Mouse (Mus musculus) stomach, postnatal 0 days (tissue): ENCODE measurements around the gene Ms4a6b. TPM values are rescaled to one million over a fixed set of nuclear protein-coding genes. Genes with fewer than 3 reads are reported as not detected.
"Not testable (repeated sequence)": the region's sequence is repeated elsewhere in the genome, so short reads cannot be mapped to it uniquely, and the experiment has no call there.

Experiments used
- ATAC-seq: fragments of 200-750 bp; cut with Nextera tagmentation; 2 replicates; pipeline ENCODE4 v1.8.0; 2017; ENCODE audit not compliant: low FRiP score, low TSS enrichment
- DNase-seq: peaks from one replicate; pipeline ENCODE4 v3.0.0-alpha.2; 2016; ENCODE audit warnings: low spot score
- H3K27ac ChIP-seq: fragments of 300-500 bp; sonication (generic); replicated peaks from 2 replicates; pipeline ENCODE4 v1.5.1; 2014; ENCODE audit warnings: mild to moderate bottlenecking, control low read depth
- H3K27me3 ChIP-seq: fragments of 300-500 bp; sonication (generic); 2 replicates; pipeline ENCODE4 v1.6.1; 2014; ENCODE audit warnings: low read length; ENCODE audit not compliant: control insufficient read depth, insufficient read depth
- H3K36me3 ChIP-seq: fragments of 300-500 bp; sonication (generic); 2 replicates; pipeline ENCODE4 v1.6.1; 2014; ENCODE audit warnings: low read length, mixed read lengths; ENCODE audit not compliant: control insufficient read depth, insufficient read depth
- H3K4me1 ChIP-seq: fragments of 300-500 bp; sonication (generic); replicated peaks from 2 replicates; pipeline ENCODE4 v1.6.1; 2014; ENCODE audit warnings: antibody characterized with exemption; ENCODE audit not compliant: control insufficient read depth, insufficient read depth
- H3K4me2 ChIP-seq: fragments of 300-500 bp; sonication (generic); replicated peaks from 2 replicates; pipeline ENCODE4 v1.6.1; 2014; ENCODE audit warnings: low read depth, mild to moderate bottlenecking, control low read depth, moderate library complexity
- H3K4me3 ChIP-seq: fragments of 300-500 bp; sonication (generic); 2 replicates; pipeline ENCODE4 v1.5.1; 2014; ENCODE audit warnings: low read depth, low read length, control low read depth
- H3K9ac ChIP-seq: fragments of 300-500 bp; sonication (generic); 2 replicates; pipeline ENCODE4 v1.6.1; 2014; ENCODE audit warnings: mild to moderate bottlenecking, low read length, control low read depth, mixed read lengths
- H3K9me3 ChIP-seq: fragments of 300-500 bp; sonication (generic); 2 replicates; pipeline ENCODE4 v1.6.1; 2016; ENCODE audit warnings: low read length; ENCODE audit not compliant: control insufficient read depth
- CTCF ChIP-seq: IDR thresholded peaks from 2 replicates; pipeline ENCODE4 v1.5.1; 2016; ENCODE audit warnings: antibody characterized with exemption, low read depth, mild to moderate bottlenecking, moderate library complexity
- EP300 ChIP-seq: optimal IDR thresholded peaks from 2 replicates; pipeline ENCODE3; 2016; ENCODE audit warnings: antibody characterized with exemption
- WGBS: fragments of 180-500 bp; shearing (Covaris S2); extraction: QIAGEN DNeasy Blood & Tissue Kit; methylation state at CpG from one replicate; pipeline ENCODE4 v1.1.7; 2014; 5-methylcytosine and 5-hydroxymethylcytosine counted together
- polyA plus RNA-seq: library from polyadenylated mRNA; unstranded; fragments of >200 nt; fragmentation: Nextera tagmentation; extraction: Ambion mirVana; gene quantifications from 2 replicates; pipeline ENCODE4 v1.2.1, GENCODE M21; 2015

Gene Ms4a6b
- polyA plus RNA-seq, 1 experiment from 2014 or later = 6.9 TPM

DNA sequence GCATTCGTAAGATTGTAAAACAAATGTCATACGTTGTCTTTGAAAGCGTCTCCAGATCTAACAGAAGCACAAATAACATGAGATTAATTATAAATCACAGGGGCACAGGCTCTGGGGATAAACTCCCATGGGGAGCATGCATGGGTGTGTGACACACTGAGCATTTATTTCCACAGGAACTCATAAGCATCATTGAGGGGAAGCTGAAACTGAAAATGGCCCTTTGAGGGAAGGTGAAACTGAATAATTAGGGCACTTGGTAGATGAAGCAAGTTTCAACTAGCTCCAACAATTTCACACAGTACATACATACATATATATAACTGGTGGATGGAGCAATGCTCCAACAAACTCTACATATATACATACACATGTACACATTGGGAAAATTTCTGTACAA is 21.8 kb upstream of the Ms4a6b start:
- H3K9me3 ChIP-seq = no peaks in the 10 kb centered on the region
- 63% methylated on average over 3 of the region's 3 CpGs for whole genome bisulfite sequencing
- DNase-seq (no peak), ATAC-seq (no peak)
- no peaks in the 10 kb centered on the region for H3K36me3 ChIP-seq
- H3K27me3 ChIP-seq = no peaks in the 10 kb centered on the region
- H3K4me1 ChIP-seq = no peaks in the 10 kb centered on the region
- H3K4me3 ChIP-seq = no peak overlapping the region
- no peak for TF ChIP-seq EP300
- TF ChIP-seq CTCF = no peak
- H3K9ac ChIP-seq = no peak overlapping the region
- H3K27ac ChIP-seq = no peak overlapping the region
- no peak overlapping the region for H3K4me2 ChIP-seq

DNA sequence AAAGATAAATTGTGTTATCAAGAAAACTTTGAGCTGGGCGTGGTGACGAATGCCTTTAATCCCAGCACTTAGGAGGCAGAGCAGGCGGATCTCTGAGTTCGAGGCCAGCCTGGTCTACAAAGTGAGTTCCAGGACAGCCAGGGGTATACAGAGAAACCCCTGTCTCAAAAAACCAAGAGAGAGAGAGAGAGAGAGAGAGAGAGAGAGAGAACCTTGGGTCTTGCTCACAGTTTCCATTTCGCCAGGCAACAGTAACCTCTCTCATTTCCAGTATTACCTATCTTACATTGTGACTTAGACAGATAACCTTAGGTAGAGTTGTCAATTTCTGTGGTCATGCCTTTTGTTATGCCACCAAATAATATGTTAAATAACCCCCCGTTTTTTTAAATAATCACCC is 20.0 kb upstream of the Ms4a6b start:
- Histone ChIP-seq H3K4me2 (no peak overlapping the region), H3K27ac (no peak overlapping the region), H3K9me3 (no peaks in the 10 kb centered on the region), H3K4me3 (no peak overlapping the region), H3K4me1 (no peaks in the 10 kb centered on the region), H3K36me3 (no peaks in the 10 kb centered on the region), H3K9ac (no peak overlapping the region), H3K27me3 (no peaks in the 10 kb centered on the region)
- TF ChIP-seq CTCF (no peak), EP300 (no peak)
- DNase-seq (no peak), ATAC-seq (no peak)
- WGBS = 72% methylated on average over 6 of the region's 6 CpGs

DNA sequence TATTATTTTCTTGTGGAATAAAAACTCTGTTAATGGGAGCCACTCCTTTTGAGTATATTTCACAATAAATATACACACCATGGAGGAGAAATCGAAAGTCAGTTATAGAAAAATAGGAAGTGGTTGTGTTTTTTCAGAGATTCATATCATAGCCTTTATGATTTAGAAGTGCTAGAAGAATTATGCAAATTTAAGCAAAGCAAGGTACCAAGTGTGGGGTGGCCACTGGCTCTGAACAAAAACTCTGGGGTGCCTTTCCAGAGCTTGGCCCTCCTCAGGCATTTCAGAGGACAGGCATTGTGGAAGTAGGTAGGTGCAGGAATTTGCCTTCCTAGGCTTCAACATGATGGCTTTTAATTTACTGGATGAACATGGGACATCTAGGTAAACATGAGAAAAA is 19.0 kb upstream of the Ms4a6b start:
- not testable (repeated sequence) for H3K9me3 ChIP-seq, DNase-seq, ATAC-seq, H3K4me1 ChIP-seq, H3K9ac ChIP-seq, H3K36me3 ChIP-seq, H3K4me2 ChIP-seq, H3K4me3 ChIP-seq, H3K27ac ChIP-seq, H3K27me3 ChIP-seq
- WGBS = 73% methylated on average over 1 of the region's 1 CpGs

DNA sequence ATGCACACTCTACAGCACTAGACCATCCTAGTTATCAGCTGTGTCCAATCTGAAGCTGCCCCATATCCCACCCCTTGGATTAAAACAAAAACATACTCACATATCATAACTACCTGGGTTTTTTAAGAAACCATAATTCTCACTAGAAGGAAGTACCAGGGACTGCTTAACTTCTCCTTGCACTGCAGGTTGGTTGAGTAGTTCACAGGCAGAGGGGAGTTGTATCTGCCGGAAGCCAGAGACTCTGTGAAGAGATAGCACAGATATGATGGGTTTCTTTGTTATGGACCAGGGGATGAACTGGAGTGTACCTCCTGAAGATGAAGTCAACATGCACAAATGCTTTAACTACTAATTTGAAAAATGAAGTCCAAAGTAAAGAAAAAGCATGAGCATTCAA is 15.5 kb upstream of the Ms4a6b start:
- ATAC-seq (no peak), DNase-seq (no peak)
- TF ChIP-seq CTCF (no peak), EP300 (no peak)
- Histone ChIP-seq H3K9ac (no peak overlapping the region), H3K4me2 (no peak overlapping the region), H3K36me3 (no peaks in the 10 kb centered on the region), H3K4me1 (no peaks in the 10 kb centered on the region), H3K4me3 (no peak overlapping the region), H3K27me3 (no peaks in the 10 kb centered on the region), H3K9me3 (no peaks in the 10 kb centered on the region), H3K27ac (no peak overlapping the region)
- 91% methylated on average over 1 of the region's 1 CpGs for WGBS

DNA sequence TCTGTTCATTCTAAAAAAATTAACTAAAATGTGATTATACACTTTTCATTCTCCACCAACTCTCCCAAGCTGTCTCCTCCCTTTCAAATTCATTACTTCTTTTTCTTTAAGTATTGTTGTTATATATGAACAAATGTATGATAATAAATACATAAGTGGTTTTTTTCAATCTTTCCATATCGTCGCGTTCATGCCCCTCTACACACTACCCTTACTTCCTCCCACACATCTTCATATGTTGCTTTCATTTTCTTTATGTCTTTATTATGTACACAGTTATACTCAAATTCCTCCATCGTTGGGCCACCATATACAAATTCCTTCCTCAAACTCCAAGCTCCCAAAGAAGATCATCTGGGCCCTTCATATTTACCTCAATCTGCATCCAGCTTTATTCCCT is 15.0 kb upstream of the Ms4a6b start:
- no peaks in the 10 kb centered on the region for H3K36me3 ChIP-seq
- no peak overlapping the region for H3K4me2 ChIP-seq
- WGBS = 87% methylated on average over 4 of the region's 4 CpGs
- no peaks in the 10 kb centered on the region for H3K9me3 ChIP-seq
- DNase-seq = no peak
- no peak for TF ChIP-seq CTCF
- TF ChIP-seq EP300 = no peak
- no peaks in the 10 kb centered on the region for H3K27me3 ChIP-seq
- H3K4me1 ChIP-seq = no peaks in the 10 kb centered on the region
- ATAC-seq = no peak
- no peak overlapping the region for H3K4me3 ChIP-seq
- no peak overlapping the region for H3K27ac ChIP-seq
- H3K9ac ChIP-seq = no peak overlapping the region

DNA sequence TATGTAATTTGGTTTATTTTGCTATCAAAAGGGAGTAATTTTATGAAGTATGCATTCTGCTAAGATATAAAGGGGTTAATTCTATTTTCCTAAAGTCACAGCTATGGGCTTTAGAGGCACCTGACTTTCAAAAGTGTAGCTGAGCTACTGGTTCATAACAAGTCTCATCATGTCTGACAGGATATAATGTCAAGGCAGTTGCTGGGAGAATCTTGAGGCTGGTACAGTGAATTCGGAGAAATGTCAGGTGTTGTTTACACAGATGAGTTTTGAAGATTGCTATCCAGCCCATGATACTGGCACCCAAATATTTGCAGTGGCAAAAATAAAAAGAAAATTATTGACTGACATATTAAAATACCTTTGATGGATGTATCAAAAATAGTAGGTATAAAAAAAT is 11.5 kb upstream of the Ms4a6b start:
- H3K27me3 ChIP-seq = no peaks in the 10 kb centered on the region
- H3K27ac ChIP-seq = no peak overlapping the region
- ATAC-seq (no peak), DNase-seq (no peak)
- H3K9ac ChIP-seq = no peak overlapping the region
- H3K9me3 ChIP-seq = no peaks in the 10 kb centered on the region
- H3K36me3 ChIP-seq = no peaks in the 10 kb centered on the region
- no peak for TF ChIP-seq CTCF
- TF ChIP-seq EP300 = no peak
- no peak overlapping the region for H3K4me3 ChIP-seq
- WGBS = 44% methylated on average over 1 of the region's 1 CpGs
- H3K4me1 ChIP-seq = no peaks in the 10 kb centered on the region
- no peak overlapping the region for H3K4me2 ChIP-seq

DNA sequence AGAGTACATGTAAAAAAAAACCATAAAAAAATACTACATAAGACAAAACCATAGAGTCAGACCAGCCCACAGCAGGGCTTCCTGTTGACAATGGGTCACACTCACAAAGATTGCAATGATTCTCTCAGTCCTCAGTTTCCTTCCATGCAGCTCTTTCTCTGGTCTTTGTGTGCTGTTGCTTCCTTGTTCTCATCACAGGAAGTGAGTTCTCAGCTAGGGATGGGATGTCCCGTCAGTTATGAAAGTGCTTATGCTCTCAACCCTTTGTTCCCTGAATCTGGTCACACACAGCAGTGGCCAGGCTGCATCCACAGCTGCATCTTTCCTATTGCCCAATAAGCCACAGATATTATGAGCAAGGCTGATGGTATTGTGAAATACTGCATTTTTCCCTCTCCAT is 2.9 kb upstream of the Ms4a6b start:
- no peaks in the 10 kb centered on the region for H3K27me3 ChIP-seq
- H3K4me2 ChIP-seq = no peak overlapping the region
- 61% methylated on average over 1 of the region's 1 CpGs for WGBS
- ATAC-seq = no peak
- TF ChIP-seq EP300 (no peak), CTCF (no peak)
- no peak overlapping the region for H3K9ac ChIP-seq
- no peaks in the 10 kb centered on the region for H3K4me1 ChIP-seq
- no peaks in the 10 kb centered on the region for H3K9me3 ChIP-seq
- no peak for DNase-seq
- H3K27ac ChIP-seq = no peak overlapping the region
- H3K36me3 ChIP-seq = no peaks in the 10 kb centered on the region
- H3K4me3 ChIP-seq = no peak overlapping the region
